Mouse (Mus musculus) heart, postnatal 0 days (tissue): ENCODE results near the gene Srms.

Experiments used
- CTCF ChIP-seq: IDR thresholded peaks from 2 replicates; pipeline ENCODE4 v1.5.1; 2016; ENCODE audit warnings: antibody characterized with exemption, control low read depth, low read depth
- EP300 ChIP-seq: IDR thresholded peaks from 2 replicates; pipeline ENCODE4 v1.6.1; 2016; ENCODE audit warnings: antibody characterized with exemption, low read depth

- TF ChIP-seq CTCF (no peak), EP300 (no peak)
Measured at GRCm38 (mm10) chr2:181237251-181238014, 24.4 kb upstream of the Srms start.
